Mouse (Mus musculus): Measurements from ENCODE around the gene Mageb18.

DNA sequence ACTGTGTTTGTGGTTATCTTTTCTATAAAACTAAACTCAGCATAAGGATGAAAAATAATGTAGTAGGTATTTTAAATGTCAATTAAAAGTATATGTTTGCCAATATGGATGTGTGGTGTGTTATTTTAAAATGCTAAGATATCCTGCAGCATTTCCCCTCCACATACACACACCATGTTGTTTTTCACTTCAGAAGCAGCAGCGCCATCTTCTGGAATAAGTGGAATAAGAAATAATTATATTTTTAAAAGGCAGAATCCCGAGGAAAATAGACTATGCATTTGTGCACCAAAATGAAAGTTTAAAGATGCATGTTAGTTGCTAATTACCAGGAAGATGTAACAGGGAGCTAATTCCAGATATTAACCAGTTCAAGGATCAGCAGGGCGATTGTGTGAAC, 138.9 kb downstream of the Mageb18 start:
- peak; percentile 24 for TF ChIP-seq CTCF (IDR thresholded peaks at IDR 0.05)
- no peak for TF ChIP-seq EP300 (IDR thresholded peaks at IDR 0.05)
